Mouse (Mus musculus) adrenal gland, postnatal 36 days (tissue): Measurements from ENCODE around the gene Dap. TPM values are rescaled to one million over a fixed set of nuclear protein-coding genes. Genes with fewer than 3 reads are reported as not detected.

ENCODE experiments used
- DNase-seq, 2 experiments: peaks; one replicate each; pipeline ENCODE4 v3.0.0; 2021; ENCODE audit warnings: mixed read lengths in 1 of 2
- total RNA-seq, 2 experiments: library from RNA; stranded (reverse); gene quantifications; 2 replicates each; pipeline ENCODE4 v1.2.3; 2021

Dap gene
- total RNA-seq, 2 experiments from 2014 or later: 83.5 to 88.7 TPM

GRCm38 (mm10) chr15:31262361-31262760 is 38.2 kb downstream of the Dap start:
- DNase-seq: no peak

- DNase-seq: peak; percentile 75 to 82
These were observed 40.7 kb downstream of the Dap start for GRCm38 (mm10) chr15:31264827-31265226.

- DNase-seq: no peak
These were observed 41.3 kb downstream of the Dap start for GRCm38 (mm10) chr15:31265404-31265803.

DNA sequence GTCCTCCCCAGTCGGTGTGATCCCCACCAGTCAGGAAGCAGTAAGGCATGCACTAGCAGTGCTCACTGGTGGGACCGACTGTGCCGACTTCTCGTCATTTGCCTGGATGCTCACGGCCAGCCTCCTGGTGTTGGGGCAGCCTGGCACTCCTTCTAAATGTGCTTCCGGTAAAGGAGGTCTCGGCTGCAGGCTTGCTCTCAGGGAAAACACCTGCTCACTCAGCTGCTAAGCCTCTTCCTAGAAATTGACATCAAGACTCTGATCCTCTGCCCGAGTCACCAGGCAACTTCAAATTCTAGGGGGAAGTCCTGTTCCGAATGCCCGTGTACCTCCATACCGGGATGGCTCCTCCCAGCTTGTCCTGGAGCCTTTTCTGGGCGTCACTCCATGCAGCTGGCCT is 41.7 kb downstream of the Dap start:
- no peak for DNase-seq

- no peak for DNase-seq
These were observed 44.0 kb downstream of the Dap start for GRCm38 (mm10) chr15:31268148-31268547.

GRCm38 (mm10) chr15:31269558-31269957 is 45.4 kb downstream of the Dap start:
- no peak for DNase-seq

GRCm38 (mm10) chr15:31272695-31273094 is 48.6 kb downstream of the Dap start:
- DNase-seq: no peak

DNA sequence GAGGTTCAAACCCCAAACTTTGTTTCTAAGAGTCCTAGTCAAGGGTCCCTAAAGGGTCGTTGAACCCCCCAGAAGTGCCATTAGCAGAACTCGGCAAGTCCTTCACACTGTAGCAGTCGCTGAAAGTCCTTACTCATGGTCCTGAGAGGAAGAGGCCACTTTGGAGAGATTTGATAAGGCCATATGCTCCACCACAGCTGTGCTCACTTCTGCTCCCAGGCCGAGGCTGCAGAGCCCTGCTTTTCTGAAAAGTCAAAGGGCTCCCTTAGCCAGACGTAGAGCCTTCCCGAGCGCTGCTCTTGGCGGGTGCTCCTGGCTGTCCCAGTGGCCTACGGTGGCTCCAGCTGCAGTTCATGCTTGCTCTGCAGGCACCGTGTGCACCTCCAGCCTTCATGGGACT is 49.4 kb downstream of the Dap start:
- no peak for DNase-seq

GRCm38 (mm10) chr15:31278090-31278489 is 54.0 kb downstream of the Dap start:
- DNase-seq: no peak

DNA sequence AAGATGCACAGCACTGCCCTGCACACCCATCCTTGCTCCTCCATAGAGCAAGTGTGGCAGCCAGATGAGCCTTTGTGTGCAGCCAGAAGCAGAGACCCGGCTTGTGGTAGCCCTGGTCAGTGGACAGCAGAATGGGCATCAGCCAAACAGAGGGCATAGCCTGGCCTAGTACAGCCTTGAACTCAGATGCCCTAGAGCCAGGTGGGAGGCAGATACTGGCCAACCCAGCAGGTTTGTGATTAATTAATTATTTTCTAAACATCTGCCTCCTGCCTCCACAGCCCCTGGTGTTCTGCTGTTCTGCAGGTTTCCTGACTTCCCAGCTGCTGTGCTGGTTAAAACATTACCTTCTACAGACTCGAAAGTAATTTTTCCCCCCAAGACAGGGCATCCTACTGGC is 55.0 kb downstream of the Dap start:
- DNase-seq: no peak

GRCm38 (mm10) chr15:31279577-31280004 is 55.5 kb downstream of the Dap start:
- DNase-seq: no peak

GRCm38 (mm10) chr15:31280059-31280458 is 55.9 kb downstream of the Dap start:
- DNase-seq: no peak

- DNase-seq: no peak
These were observed 56.6 kb downstream of the Dap start for GRCm38 (mm10) chr15:31280683-31281082.

DNA sequence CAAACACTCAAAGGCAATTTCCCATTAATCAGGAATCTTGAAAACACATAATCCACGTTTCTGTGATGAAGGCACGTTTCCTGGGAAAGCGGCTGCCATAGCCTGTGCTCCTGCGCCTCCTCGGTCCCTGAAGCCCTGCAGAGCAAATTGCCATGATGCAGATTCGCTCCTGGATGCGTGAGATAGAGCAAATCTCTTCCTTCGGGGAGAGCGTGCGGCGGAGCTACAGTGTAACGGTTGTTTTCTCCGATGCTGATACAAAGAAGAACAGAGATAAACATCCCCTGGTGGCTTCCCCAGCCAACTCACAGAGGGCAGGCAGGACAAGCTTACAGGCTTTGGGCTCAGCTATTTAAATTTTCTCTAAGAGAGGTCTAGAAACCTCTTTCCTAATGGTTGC is 57.7 kb downstream of the Dap start:
- no peak for DNase-seq

GRCm38 (mm10) chr15:31282353-31282752 is 58.2 kb downstream of the Dap start:
- DNase-seq: no peak

DNA sequence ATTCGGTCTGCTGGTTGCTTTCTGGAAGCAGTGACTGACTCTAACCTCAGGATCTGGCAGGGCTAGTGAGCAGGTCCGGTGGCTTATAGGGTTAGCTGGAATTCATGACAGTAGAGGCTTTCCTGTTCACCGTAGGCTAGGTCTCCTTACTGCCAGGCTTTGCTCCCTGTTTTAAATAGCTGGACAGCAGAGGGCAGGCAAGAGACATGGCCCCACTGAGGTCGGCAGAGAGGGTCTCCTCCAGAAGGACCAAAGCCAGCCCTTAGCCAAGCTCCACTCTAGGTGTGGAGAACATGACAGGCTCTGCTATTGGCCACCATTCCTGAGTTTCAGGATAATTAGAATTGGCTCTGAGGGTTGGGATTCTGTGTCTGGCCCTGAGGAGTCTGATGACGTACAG is 60.0 kb downstream of the Dap start:
- no peak for DNase-seq

- DNase-seq: no peak
These were observed 61.0 kb downstream of the Dap start for GRCm38 (mm10) chr15:31284922-31285631.

DNA sequence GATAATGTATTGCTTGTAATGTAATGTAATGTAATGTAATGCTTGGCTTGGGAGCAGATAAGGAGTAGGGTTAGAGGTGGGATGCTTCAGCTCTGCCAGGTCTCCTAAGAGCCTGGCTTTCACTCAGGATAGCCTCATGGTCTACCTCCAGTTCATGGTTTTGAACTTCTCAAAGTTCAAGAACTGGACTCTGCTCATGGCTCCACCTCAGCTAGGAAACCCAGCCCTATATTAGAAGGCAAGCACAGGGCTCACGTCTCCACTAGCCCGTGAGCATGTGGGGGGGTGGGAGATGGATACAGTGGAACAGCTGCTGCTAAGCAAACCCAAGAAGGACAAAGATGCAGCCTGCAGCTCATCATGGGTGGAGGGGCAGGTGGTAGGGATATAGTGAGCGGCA is 61.6 kb downstream of the Dap start:
- DNase-seq: no peak

GRCm38 (mm10) chr15:31292627-31293026 is 68.5 kb downstream of the Dap start:
- DNase-seq: no peak

- no peak for DNase-seq
These were observed 70.2 kb downstream of the Dap start for GRCm38 (mm10) chr15:31294311-31294710.

GRCm38 (mm10) chr15:31296882-31297776 is 73.0 kb downstream of the Dap start:
- no peak for DNase-seq

DNA sequence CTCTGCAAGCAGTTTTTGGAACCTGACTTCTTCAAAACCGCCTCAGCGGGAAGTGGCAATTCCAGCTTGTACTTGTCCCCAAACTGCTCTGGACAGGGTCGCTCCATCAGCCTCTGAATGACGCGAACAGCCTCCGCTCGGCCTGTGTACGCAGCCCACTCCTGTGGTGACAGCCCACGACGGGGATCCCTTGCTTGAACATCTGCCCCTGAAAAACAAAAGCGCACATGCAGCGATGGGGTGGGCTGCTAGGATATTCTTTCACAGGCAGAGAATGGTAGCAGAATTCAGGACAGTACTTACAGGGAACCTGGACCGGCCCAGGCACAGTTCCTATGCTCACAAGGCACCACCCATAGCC is 73.6 kb downstream of the Dap start:
- DNase-seq: no peak

DNA sequence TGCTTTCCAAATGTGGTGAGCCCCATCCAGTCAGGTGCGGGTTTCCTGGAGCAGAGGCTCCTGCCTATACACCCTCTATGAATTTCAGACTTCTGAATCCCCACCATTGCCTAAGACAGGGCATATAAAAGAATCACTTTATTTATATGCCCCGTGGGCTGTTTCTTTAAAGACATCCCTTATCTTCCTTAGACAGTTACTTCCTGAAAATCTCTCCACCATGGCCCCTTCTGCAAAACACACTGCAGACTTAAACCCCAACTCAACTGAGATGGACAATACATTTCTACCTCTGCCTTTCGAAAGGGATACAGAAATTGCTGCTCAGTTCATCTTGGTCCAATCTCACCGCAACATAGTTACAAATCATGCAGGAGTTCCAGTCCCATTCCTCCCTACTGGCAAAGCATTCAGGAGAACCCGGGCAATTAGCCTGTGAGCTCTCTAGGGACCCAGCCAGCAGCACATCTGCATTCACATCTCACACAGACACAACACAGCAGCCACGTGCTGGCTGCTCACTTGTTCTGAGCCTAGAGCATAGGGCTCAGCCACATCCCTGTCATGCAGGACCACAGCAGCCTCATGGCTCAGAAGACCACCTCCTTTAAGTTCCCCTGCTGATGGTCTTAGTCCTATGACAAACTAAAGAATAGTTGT is 75.3 kb downstream of the Dap start:
- no peak for DNase-seq
